Mouse (Mus musculus) layer of hippocampus, postnatal 25 days (tissue): ENCODE measurements around the gene Myo16. TPM values are rescaled to one million over a fixed set of nuclear protein-coding genes. Genes with fewer than 3 reads are reported as not detected.
A peak's percentile ranks its signal among the peaks of the same experiment; 100 is the strongest.

ENCODE experiments used
- DNase-seq, 2 experiments: peaks; one replicate each; pipeline ENCODE4 v3.0.0; 2022; ENCODE audit warnings: mixed read lengths in 2 of 2, low spot score in 1 of 2; ENCODE audit errors: extremely low spot score in 1 of 2
- total RNA-seq, 2 experiments: library from RNA; stranded (reverse); gene quantifications; 2 replicates each; pipeline ENCODE4 v1.2.3; 2021

The Myo16 gene
- total RNA-seq, 2 experiments from 2014 or later: 27.4 to 28.0 TPM

DNA sequence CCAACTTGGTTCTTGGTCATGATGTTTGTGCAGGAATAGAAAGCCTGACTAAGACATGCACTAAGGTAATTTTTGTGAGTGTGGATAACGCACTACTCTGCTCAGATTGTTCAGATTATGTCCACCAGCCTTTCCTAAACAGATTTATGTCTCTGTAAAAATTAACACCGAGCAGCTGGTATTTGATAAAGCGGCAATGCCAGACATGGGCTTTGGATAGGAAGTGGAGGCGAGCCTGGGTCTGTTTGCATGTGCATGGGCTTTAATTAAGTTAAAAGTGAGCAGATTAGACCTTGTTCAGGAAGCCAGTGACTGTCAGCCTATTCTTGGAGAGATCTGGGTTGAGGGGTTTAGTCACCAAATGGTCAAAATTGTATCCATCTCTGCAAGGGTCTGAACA lies 367.8 kb downstream of the Myo16 start:
- no peak for DNase-seq

GRCm38 (mm10) chr8:10525686-10526085 lies 372.0 kb downstream of the Myo16 start:
- DNase-seq: no peak

DNA sequence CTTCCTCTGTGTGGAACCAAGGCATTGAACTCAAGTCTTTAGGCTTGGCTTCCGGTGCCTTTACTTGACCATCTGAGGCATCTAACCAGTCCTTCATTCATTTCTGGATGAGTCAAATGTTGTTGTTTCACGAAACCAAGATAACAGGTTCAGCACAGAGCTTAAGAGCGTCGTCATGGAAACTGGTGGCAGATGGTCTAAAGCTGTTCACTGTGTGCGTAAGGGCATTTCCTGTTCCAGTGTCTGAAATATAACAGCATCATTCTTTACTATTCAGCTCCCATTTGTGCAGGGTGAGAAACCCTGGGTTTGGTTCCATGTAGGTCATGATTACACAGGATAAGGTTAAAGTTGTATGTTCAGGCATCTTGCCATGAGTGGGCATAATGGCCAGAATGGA lies 372.9 kb downstream of the Myo16 start:
- DNase-seq: no peak

DNA sequence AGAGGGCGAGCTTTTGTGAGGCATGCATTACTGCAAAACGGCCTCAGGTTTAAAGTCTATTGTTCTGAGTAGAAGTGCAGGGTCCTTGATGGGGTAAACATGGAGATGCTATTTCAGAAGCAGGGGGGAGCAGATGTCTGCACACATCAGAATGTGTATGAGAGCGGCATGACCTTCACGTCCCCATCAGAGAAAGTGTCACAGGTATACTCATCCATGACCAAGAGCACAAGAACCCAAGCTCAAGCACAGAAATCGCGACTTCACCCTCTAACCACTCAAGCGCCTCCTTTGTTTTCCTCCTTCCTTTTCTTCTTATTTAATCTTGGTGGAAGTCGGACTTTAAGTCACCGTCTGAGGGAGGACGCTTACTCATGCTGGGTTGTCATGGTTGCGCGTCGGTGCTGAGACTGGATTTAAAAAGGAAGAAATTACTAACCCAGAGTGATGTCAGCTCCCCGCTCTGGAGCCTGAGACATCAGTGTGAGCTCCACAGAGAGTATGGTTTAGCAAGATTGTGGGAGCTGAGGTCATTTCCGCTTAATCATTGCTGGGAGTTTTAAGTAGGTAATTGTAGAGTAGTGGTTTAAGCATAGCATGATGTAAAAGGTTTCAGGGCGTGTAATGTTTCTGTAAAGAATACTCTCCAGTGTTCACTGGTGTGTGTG lies 381.0 kb downstream of the Myo16 start:
- no peak for DNase-seq

- no peak for DNase-seq
Measured at GRCm38 (mm10) chr8:10538319-10538718, 384.6 kb downstream of the Myo16 start.

DNA sequence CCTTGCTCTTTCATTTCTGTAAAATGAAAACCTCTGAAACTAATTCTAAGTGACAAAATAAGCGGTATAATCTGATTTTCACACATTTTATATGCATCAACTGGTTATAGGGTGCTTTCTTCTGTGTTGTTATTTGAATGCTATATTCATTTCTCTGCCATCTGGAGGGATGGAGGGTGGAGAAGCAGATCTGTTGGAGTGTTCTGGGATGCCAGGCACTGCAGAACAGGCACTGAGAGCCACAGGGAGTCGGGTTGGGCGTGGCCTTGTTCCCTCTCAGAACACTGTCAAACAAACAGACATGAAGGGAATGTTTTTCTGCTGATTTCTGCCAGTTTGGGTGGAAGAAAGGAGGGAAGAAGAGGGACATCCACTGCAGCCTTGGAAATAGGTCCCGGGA lies 386.0 kb downstream of the Myo16 start:
- DNase-seq: no peak

GRCm38 (mm10) chr8:10545890-10546289 lies 392.2 kb downstream of the Myo16 start:
- no peak for DNase-seq

DNA sequence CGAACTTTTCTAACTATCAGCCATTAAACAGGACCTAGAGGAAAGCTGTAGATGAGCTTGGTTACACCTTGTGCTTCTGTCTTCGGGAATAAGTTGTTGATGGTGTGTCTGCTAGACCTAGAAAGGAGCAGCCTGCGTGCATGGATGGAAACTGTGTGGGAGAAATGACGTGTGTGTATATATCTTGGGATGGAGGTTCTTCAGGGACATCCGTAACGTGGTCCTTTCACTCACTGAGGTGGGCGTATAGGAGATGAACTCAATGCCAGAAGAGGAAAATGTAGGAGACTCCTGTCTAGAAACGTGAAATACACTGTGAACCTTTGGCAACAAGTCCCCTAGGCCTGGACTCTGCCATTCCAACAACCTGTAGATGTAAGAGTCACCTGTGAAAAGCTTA lies 392.8 kb downstream of the Myo16 start:
- no peak for DNase-seq

DNA sequence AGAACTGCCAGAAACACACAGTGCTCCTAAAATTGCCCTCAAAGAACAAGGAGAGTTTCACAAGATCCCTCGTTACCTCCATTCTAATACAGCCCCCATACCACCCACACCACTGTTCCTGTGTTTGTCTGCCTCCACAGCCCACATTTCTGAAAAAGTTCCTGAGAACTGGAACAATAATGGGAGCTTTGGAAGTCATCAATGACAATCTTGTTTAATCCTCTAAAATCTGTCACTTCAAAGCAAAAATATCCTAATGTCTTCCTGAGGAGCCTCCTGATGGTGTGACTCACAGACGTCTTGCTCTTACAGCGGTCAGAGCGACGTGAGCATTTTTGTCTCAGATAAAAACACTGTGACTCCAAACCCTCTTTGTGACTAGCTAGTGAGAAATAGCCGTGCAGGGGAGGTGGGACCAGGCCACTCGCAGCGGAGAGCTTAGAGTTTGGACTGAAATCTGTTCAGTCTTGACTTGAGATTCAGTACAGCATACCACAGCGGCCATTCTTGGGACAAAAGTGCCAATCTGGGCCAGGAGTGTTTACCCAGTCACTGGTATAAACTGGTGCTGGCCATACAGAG lies 394.4 kb downstream of the Myo16 start:
- DNase-seq: no peak

GRCm38 (mm10) chr8:10549434-10549833 lies 395.7 kb downstream of the Myo16 start:
- no peak for DNase-seq

- DNase-seq: no peak
Measured at GRCm38 (mm10) chr8:10557961-10558360, 404.2 kb downstream of the Myo16 start.

DNA sequence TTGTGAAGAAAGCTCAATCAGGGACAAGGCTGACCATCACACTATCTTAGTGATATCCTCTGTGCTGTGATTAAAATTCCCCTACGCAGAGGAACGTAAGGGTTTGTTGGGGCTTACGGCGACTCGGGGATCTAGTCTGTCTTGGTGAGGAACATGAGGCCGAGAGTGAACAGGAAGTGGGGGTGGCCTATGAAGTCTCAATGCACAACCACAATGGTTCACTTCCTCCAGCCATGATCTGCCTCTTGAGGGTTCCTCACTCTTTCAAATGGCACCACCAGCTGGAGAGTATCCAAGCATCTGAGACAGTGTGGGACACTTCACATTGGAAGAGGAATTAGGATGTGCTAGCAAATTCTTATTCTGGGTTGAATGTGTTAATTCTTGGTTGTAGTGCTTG lies 405.8 kb downstream of the Myo16 start:
- DNase-seq: no peak

- no peak for DNase-seq
Measured at GRCm38 (mm10) chr8:10561616-10562015, 407.9 kb downstream of the Myo16 start.

DNA sequence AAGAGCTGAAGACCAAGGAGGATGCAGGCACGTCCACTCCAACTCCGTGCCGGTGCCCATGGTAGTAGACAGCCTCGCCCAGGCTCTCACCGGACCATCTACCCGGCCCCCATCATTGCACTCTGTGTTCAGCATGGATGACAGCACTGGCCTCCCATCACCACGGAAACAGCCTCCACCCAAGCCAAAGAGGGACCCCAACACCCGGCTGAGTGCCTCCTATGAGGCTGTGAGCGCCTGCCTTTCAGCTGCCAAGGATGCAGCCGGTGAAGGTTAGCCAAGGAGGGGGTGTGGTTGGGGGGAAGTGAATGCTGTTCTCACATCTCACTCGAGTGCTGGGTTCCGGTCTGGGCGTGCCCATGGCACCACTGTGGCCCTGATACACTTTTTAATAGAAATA lies 408.3 kb downstream of the Myo16 start:
- DNase-seq: no peak

DNA sequence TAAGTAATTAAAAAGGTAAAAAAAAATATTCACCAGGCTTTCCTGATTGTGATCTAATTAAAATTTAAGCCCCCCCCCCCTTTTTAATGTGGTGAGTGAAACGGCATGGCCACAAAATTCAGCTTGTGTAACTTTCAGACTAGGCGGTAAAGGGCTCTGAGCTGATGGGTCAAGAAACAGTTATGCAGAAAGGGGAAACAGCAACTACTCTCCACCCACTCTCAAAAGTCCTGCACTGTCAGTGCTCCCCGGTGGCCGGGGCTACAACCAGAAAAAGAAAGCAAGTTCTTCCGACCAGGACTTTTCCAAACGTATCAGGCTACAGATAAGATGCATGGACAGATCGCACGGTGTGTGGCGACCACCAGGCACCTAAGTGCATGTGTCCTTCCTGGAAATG lies 408.9 kb downstream of the Myo16 start:
- DNase-seq: no peak

DNA sequence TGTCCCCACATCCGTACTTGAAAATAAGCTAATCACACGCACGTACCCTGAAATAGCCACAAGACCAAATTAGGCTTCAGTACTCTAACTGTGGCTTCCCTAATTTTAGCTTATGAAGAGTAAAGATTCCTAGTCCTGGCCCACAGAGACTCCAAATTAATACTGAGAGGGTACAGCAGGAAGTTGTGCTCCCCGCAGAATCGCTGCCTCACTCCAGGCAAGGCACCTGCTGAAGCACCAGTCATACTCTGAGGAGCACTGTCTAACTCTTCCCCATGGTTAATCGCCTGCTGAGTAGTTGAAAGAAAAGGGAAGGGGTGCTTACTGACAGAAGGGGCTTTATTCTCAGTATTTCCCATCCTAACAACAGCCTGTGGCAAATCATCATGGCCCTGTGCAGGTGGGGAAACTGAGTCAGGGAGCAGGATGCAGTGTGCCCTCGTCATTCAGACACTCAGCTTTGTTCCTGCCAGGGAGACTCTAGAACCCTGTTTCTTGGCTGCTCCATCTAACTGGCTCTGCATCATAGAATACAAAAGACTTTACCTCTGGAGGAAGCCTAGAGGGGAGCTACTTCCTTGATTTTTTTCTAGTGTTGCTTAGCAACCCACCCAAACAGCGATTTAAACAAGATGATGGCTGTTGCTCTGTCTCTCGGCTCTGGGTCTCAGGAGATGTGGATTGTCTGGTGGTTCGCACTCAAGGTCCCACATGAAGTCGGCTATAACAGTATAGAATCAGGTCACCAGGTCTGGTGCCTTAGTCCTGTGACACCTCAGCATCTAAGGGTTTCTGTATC lies 411.7 kb downstream of the Myo16 start:
- no peak for DNase-seq

GRCm38 (mm10) chr8:10568448-10568847 lies 414.7 kb downstream of the Myo16 start:
- no peak for DNase-seq

DNA sequence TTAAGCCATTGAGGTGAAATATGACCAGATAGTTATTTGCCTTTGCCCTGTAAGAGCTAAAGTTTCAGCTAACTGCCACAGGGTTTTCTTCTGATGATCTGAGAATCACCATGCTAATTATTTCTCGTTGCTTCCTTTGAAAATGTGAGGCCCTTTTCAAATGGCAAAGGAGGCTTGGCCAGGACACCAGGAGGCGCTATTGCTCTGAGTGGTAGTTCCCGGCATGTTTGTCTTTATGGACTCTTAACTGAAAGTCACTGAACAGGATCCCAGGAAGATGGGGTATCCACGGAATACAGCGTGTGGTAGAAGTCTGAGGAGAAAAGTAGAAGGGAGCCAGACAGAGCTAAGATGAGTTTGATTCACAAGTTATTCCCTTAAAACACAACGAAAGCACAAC lies 420.4 kb downstream of the Myo16 start:
- peak; percentile 66 to 93 for DNase-seq

DNA sequence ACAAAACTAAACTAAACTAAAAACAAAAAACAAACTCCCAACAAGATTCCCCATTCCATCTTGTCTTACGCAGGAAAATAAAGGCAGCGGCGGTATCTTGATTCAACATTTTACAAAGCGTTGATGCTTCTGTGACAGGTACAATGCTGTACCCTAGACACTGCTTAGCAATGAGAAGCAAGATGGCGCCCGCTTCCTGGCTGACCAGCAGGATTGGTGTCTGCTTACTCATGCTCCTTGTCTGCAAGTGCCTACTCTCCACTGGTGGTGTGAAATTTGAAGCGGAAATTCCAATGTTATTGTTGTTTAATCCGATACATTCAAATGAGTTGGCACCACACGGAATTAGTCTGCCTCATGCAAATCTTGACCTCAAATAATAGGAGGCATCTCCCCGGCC lies 421.5 kb downstream of the Myo16 start:
- no peak for DNase-seq

- DNase-seq: no peak
Measured at GRCm38 (mm10) chr8:10586956-10587744, 433.4 kb downstream of the Myo16 start.

GRCm38 (mm10) chr8:10589422-10589933 lies 435.8 kb downstream of the Myo16 start:
- DNase-seq: no peak
